Mouse (Mus musculus) kidney, postnatal 10 days (tissue): Measurements from ENCODE around the gene Hoxb3.

Experiments used
- DNase-seq: peaks from one replicate; pipeline ENCODE4 v3.0.0; 2021; ENCODE audit warnings: mixed read lengths

The Hoxb3 gene

GRCm38 (mm10) chr11:96288455-96289221 lies 34.5 kb upstream of the Hoxb3 start:
- no peak for DNase-seq

GRCm38 (mm10) chr11:96289293-96289692 lies 33.8 kb upstream of the Hoxb3 start:
- DNase-seq, result no peak

GRCm38 (mm10) chr11:96289837-96290236 lies 33.3 kb upstream of the Hoxb3 start:
- no peak for DNase-seq

GRCm38 (mm10) chr11:96290705-96291355 lies 32.3 kb upstream of the Hoxb3 start:
- DNase-seq, result no peak

GRCm38 (mm10) chr11:96291681-96292564 lies 31.2 kb upstream of the Hoxb3 start, which contains the start of gene Hoxb6:
Gene Hoxb6, plus strand, starts transcription at chr11:96292476.
- peak; percentile 90 for DNase-seq

GRCm38 (mm10) chr11:96292565-96293301 lies 30.4 kb upstream of the Hoxb3 start:
- peak; percentile 68 for DNase-seq

- DNase-seq, result peak; percentile 69
These were observed 29.7 kb upstream of the Hoxb3 start for GRCm38 (mm10) chr11:96293302-96293921.

- peak; percentile 96 for DNase-seq
These were observed 28.7 kb upstream of the Hoxb3 start for GRCm38 (mm10) chr11:96294245-96295091.

GRCm38 (mm10) chr11:96295092-96295835 lies 27.9 kb upstream of the Hoxb3 start:
- peak; percentile 86 for DNase-seq

- DNase-seq, result no peak
These were observed 26.1 kb upstream of the Hoxb3 start for GRCm38 (mm10) chr11:96296997-96297396.

- DNase-seq, result no peak
These were observed 25.7 kb upstream of the Hoxb3 start for GRCm38 (mm10) chr11:96297428-96297827.

- no peak for DNase-seq
These were observed 25.0 kb upstream of the Hoxb3 start for GRCm38 (mm10) chr11:96297968-96298635.

GRCm38 (mm10) chr11:96298895-96299667 lies 24.0 kb upstream of the Hoxb3 start:
- peak; percentile 93 for DNase-seq

- no peak for DNase-seq
These were observed 23.3 kb upstream of the Hoxb3 start for GRCm38 (mm10) chr11:96299781-96300180.

GRCm38 (mm10) chr11:96300354-96301063 lies 22.6 kb upstream of the Hoxb3 start:
- peak; percentile 76 for DNase-seq

- no peak for DNase-seq
These were observed 22.1 kb upstream of the Hoxb3 start for GRCm38 (mm10) chr11:96301064-96301431.

- DNase-seq, result peak; percentile 86
These were observed 21.3 kb upstream of the Hoxb3 start for GRCm38 (mm10) chr11:96301837-96302236.
